Mouse (Mus musculus) C2C12 (cell line): ENCODE measurements at regions not wholly inside any gene's neighbourhood (a gene's known extent, or its start where the extent isn't known, plus 50 kb on each side); places are given as distances from the start of the nearest gene placed in this dataset.

Experiments used
- H3K27me3 ChIP-seq: one replicate; pipeline ENCODE4 v1.6.1; 2011; ENCODE audit not compliant: control insufficient read depth, insufficient read depth, insufficient read length
- H3K36me3 ChIP-seq: one replicate; pipeline ENCODE4 v1.6.1; 2011; ENCODE audit not compliant: control insufficient read depth, insufficient read depth
- H3K4me3 ChIP-seq: one replicate; pipeline ENCODE4 v1.5.1; 2011; ENCODE audit warnings: mild to moderate bottlenecking, control low read depth; ENCODE audit not compliant: poor library complexity, insufficient read depth, severe bottlenecking
- H3K79me2 ChIP-seq: one replicate; pipeline ENCODE4 v1.6.1; 2011; ENCODE audit not compliant: control insufficient read depth, insufficient read depth
- H3K79me3 ChIP-seq: one replicate; pipeline ENCODE4 v1.6.1; 2011; ENCODE audit warnings: low read depth, control low read depth
- H3ac ChIP-seq: one replicate; pipeline ENCODE3; 2011; ENCODE audit warnings: low read depth; ENCODE audit not compliant: control insufficient read depth, insufficient read length
- CEBPB ChIP-seq: IDR thresholded peaks from one replicate; pipeline ENCODE4 v1.6.1; 2011; ENCODE audit warnings: low read depth, mild to moderate bottlenecking, control low read depth, moderate library complexity
- CTCF ChIP-seq: IDR thresholded peaks from one replicate; pipeline ENCODE4 v1.5.1; 2011; ENCODE audit not compliant: control insufficient read depth, insufficient read depth, insufficient read length
- FOSL1 ChIP-seq: IDR thresholded peaks from one replicate; pipeline ENCODE4 v1.8.0; 2011; ENCODE audit warnings: mild to moderate bottlenecking, low read length; ENCODE audit not compliant: poor library complexity, insufficient read depth, severe bottlenecking
- MAX ChIP-seq: IDR thresholded peaks from one replicate; pipeline ENCODE4 v1.6.1; 2011; ENCODE audit warnings: mild to moderate bottlenecking, control low read depth
- MYOD1 ChIP-seq: IDR thresholded peaks from one replicate; pipeline ENCODE4 v1.6.1; 2011; ENCODE audit warnings: low read depth; ENCODE audit not compliant: control insufficient read depth, insufficient read length
- MYOG ChIP-seq: IDR thresholded peaks from one replicate; pipeline ENCODE4 v1.6.1; 2011; ENCODE audit not compliant: control insufficient read depth, insufficient read length; ENCODE audit errors: extremely low read depth
- USF1 ChIP-seq: IDR thresholded peaks from one replicate; pipeline ENCODE4 v1.6.1; 2011; ENCODE audit warnings: low read depth, mild to moderate bottlenecking, control low read depth, moderate library complexity

DNA sequence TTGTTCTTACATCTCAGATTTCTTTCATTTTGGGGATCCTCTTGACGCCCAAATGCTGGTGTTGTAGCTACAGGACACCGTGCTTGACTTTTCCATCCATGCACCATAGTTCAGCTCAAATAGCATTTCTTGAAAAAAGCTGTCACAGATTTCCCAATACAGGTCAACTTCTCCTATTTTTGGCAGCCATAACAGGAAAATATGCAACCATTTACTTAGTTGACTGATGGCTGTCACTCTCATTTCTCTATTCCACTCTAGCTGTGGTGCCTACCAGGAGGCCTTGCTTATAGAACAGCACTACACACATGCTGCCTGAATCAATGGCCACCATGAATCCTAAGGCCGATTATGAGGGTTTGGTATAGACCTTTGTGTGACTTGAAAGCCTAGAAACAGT lies 165.5 kb downstream of the Lmo4 start:
- Histone ChIP-seq H3K4me3 (no peak overlapping the region), H3K79me3 (no peaks in the 10 kb centered on the region), H3K36me3 (no peaks in the 10 kb centered on the region), H3ac (no peak overlapping the region), H3K79me2 (no peaks in the 10 kb centered on the region), H3K27me3 (no peaks in the 10 kb centered on the region)
- no peak for TF ChIP-seq MYOG
- TF ChIP-seq MAX, result no peak
- TF ChIP-seq USF1, result no peak
- TF ChIP-seq MYOD1, result no peak
- TF ChIP-seq FOSL1, result no peak
- TF ChIP-seq CTCF, result no peak
- TF ChIP-seq CEBPB, result no peak

DNA sequence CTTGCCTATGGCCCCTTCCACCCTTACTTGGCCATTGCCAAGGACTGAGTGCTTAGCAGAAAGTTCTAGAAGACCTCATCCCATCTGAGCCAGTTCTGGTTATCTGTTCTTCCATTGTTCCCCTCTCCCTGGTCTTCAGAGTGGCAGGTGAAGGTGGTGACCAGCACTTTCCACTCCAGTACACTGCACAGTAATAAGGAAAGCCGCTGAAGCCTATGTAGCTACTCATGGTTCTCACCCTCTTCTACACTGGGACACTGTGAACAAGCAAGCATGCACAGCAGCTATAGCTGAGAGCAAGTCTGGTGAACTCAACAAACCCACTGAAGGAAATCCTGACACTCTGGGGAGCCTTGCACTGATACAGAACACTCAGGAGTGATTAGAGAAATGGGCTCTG lies 175.4 kb downstream of the Lmo4 start:
- H3K4me3 ChIP-seq, result no peak overlapping the region
- H3ac ChIP-seq, result no peak overlapping the region
- TF ChIP-seq USF1, result no peak
- no peak for TF ChIP-seq MYOD1
- TF ChIP-seq CTCF, result no peak
- no peak for TF ChIP-seq CEBPB
- TF ChIP-seq MYOG, result no peak
- TF ChIP-seq FOSL1, result no peak
- TF ChIP-seq MAX, result no peak

DNA sequence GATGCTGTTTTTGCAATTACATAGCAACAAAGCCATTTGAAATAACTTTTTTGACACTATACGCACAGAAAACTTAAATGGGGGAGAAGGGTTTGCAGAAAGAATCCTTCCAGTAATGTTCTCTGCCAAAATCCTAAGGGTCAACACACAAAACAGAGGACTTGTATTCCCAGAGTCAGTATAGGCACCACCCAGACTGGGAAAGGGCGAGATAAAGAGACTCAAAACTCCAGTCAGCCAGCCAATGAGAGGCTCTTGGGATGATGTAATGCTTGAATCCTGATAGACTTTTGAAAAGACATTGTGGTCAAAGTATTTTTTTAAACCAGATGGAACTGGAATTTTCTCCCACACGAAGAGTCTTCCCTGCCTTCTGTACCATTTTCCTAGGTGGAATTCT lies 175.9 kb downstream of the Lmo4 start:
- Histone ChIP-seq H3ac (no peak overlapping the region), H3K79me2 (no peaks in the 10 kb centered on the region), H3K27me3 (no peaks in the 10 kb centered on the region), H3K36me3 (no peaks in the 10 kb centered on the region), H3K79me3 (no peaks in the 10 kb centered on the region), H3K4me3 (no peak overlapping the region)
- TF ChIP-seq MYOD1, result no peak
- no peak for TF ChIP-seq USF1
- TF ChIP-seq FOSL1, result no peak
- TF ChIP-seq MYOG, result no peak
- no peak for TF ChIP-seq CTCF
- TF ChIP-seq MAX, result no peak
- TF ChIP-seq CEBPB, result no peak

More for the DNA sequence above, 175.4 kb downstream of the Lmo4 start:
- Histone ChIP-seq H3K79me2 (no peaks in the 10 kb centered on the region), H3K36me3 (no peaks in the 10 kb centered on the region), H3K79me3 (no peaks in the 10 kb centered on the region), H3K27me3 (no peaks in the 10 kb centered on the region)

DNA sequence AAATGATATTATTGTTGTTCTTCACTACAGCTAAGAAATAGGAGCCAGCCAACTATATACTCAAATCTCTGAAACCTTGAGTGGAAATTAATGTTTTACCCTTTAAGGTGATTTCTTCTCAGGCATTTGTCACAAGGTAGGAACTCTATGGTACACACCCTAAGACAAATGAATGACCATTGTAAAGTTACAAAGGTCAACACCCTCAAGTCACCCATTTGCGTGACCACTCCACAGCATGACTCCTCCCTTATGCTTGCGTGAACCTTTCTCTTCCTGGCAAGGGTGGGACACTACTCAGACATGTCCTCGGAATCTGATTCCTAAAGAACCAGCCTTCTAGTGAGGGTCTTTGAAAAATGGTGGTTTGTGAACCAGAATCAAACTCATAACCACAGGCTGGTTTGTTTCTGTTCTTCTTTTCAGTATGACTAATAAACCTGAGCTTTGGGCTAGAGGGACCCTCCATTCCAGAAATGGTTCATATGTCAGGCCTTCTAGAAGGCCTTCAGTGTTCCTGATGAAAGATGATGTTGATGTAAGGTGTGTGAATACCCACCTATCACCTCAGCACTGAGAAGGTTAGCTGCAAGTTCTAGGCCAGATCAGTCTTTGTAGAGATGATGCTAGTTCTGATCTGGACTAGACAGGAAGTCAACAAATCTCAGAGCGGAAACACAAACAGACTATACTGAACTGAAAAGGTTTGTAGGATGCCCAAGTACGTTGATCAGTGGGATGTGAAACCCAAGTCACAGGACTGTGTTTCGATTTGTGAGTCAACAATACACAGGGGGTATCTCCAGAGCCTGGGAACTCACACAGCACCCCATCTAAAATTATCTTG lies 177.7 kb downstream of the Lmo4 start:
- Histone ChIP-seq H3K79me3 (no peaks in the 10 kb centered on the region), H3K4me3 (no peak overlapping the region), H3K36me3 (no peaks in the 10 kb centered on the region), H3K79me2 (no peaks in the 10 kb centered on the region), H3K27me3 (no peaks in the 10 kb centered on the region), H3ac (no peak overlapping the region)
- TF ChIP-seq MYOG, result no peak
- no peak for TF ChIP-seq CTCF

DNA sequence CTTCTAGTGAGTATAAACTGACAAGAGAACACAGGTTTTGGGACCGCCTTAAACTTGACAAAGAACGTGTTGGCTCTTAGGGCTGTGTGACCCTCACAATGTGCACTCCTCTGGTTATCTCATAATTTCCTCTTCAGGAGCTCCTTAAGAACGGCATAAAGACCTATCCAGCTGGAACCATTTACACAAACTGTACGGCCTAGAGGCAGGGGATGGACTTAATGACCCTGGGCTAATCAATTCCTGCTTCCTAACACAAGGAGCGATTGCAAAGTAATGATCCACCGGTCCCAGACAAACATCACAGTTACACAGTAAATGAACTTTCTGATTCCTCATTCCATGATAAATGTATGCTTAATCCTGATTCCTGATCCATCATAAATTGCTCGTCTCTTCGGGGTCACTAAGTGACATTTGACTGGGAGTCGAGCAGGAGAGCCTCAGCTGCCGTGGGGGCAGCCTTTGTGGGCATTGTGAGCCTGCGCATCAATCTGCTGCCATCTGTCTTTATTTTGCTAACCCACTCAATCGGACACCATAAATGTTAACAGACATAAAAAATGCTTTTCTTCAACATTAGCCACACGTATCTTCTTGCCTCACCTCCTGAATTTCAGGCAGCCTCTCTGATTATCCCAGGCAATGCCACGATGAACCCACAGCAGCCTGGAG lies 179.4 kb downstream of the Lmo4 start:
- Histone ChIP-seq H3K27me3 (no peaks in the 10 kb centered on the region), H3K36me3 (no peaks in the 10 kb centered on the region), H3ac (no peak overlapping the region), H3K4me3 (no peak overlapping the region), H3K79me3 (no peaks in the 10 kb centered on the region), H3K79me2 (no peaks in the 10 kb centered on the region)
- TF ChIP-seq USF1, result no peak
- no peak for TF ChIP-seq MYOD1
- TF ChIP-seq MYOG, result no peak
- TF ChIP-seq CTCF, result no peak
- TF ChIP-seq MAX, result no peak
- TF ChIP-seq FOSL1, result no peak
- TF ChIP-seq CEBPB, result no peak
